Mouse (Mus musculus): Measurements from ENCODE around the gene Crybb3.

- no peak for TF ChIP-seq POLR2A (IDR thresholded peaks at IDR 0.05; ENCODE audit: low read depth, low read length)
- TF ChIP-seq CTCF (IDR thresholded peaks at IDR 0.05; ENCODE audit: extremely low read depth, insufficient read length, insufficient replicate concordance, low read depth, low read length): no peak
Observed at GRCm38 (mm10) chr5:113045511-113046273, 35.7 kb downstream of the Crybb3 start.

All from small intestine, adult 2 months (tissue).